Mouse (Mus musculus) ovary, adult 18-20 months (tissue): Measurements from ENCODE around the gene Vmn1r131.
"Not testable (repeated sequence)": the region's sequence is repeated elsewhere in the genome, so short reads cannot be mapped to it uniquely, and the experiment has no call there.

ENCODE experiments used
- DNase-seq: peaks from one replicate; pipeline ENCODE4 v3.0.0; 2022; ENCODE audit warnings: low spot score, mixed read lengths

Vmn1r131 gene

GRCm38 (mm10) chr7:21545990-21546389 is at the start of gene Vmn1r131:
Gene Vmn1r131, minus strand, starts transcription at chr7:21546090.
- DNase-seq, result not testable (repeated sequence)

GRCm38 (mm10) chr7:21511480-21511879 is 34.4 kb downstream of the Vmn1r131 start, which contains the start of gene Vmn1r130:
Gene Vmn1r130, plus strand, starts transcription at chr7:21511780.
- DNase-seq, result not testable (repeated sequence)
